In the genomic region with DNA sequence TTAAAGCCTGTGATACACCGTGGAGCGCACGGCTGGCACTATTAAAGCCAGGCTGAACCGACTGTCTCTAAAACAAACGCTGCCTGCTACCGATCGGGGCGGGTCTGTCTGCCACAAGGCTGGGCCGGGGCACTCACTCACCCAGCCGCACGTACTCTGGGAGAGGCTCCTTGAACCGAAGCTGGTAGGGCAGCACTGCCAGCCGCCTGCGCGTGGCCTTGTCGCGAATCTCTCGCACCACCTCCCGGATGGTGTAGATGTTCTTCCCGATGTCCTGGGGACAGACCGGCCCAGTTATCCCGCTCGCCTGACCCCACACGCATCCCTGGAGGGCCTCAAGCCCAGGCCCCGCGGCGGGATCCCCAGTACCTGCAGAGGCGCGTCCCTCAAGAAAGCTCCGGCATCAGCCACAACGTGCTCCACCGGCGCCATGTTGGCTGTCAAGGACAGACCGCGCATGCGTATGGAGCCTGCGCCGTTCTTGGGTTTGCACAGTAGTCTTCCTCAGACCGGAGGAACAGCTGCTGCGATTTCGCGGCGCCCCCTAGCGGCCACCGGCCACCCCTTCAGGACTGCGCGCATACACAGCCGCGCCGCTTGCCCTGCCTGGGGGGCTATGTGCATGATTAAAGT, we compare ENCODE assay signal across 8 mouse cellular contexts. TPM values are rescaled to one million over a fixed set of nuclear protein-coding genes. Genes with fewer than 3 reads are reported as not detected.
DNase-seq lines count a peak whose midpoint lies in the region; ATAC-seq and TF ChIP-seq lines count a peak whose summit lies in the region.

Nob1 (minus strand) TSS at position 455 of the 633 bp plus-strand sequence.

- H3K27ac ChIP-seq in ES-Bruce4 (ENCODE audit: insufficient read depth, low read length): no peak within 1 kb of the TSS
- H3K27ac ChIP-seq in forebrain, embryonic 14.5 days (ENCODE audit: low read depth, low read length): peak within 1 kb of the TSS; percentile 55; the same call in 1 of the 2 replicates
- peak within 1 kb of the TSS; percentile 81 for H3K27ac ChIP-seq in neural tube, embryonic 15.5 days (replicated peaks)

- TF ChIP-seq CTCF in ES-Bruce4 (IDR thresholded peaks at IDR 0.05; ENCODE audit: low read depth, low read length): peak; percentile 89

- under 1% methylated on average over 50 of the region's 50 CpGs for WGBS in forebrain, embryonic 14.5 days
- under 1% methylated on average over 50 of the region's 50 CpGs for WGBS in neural tube, embryonic 15.5 days

- peaks cover 2% of the 10 kb centered on the region for H3K4me1 ChIP-seq in ES-Bruce4 (ENCODE audit: control insufficient read depth, insufficient read depth, low read length)
- peaks cover 6% of the 10 kb centered on the region for H3K4me1 ChIP-seq in forebrain, embryonic 14.5 days (ENCODE audit: control insufficient read depth, insufficient read depth, low read length)
- H3K4me1 ChIP-seq in neural tube, embryonic 15.5 days: peaks cover 30% of the 10 kb centered on the region

- peak; percentile 65; the same call in 1 of the 2 replicates for TF ChIP-seq EP300 in ES-Bruce4 (IDR thresholded peaks at IDR 0.05; ENCODE audit: insufficient read depth, low read depth, low read length)

- H3K9me3 ChIP-seq in ES-Bruce4 (replicated peaks; ENCODE audit: control insufficient read depth, insufficient read depth, low read length, poor library complexity, severe bottlenecking): no peaks in the 10 kb centered on the region; the same call in 1 of the 2 replicates
- H3K9me3 ChIP-seq in forebrain, embryonic 14.5 days (replicated peaks; ENCODE audit: control insufficient read depth, low read length): no peaks in the 10 kb centered on the region
- no peaks in the 10 kb centered on the region for H3K9me3 ChIP-seq in neural tube, embryonic 15.5 days (replicated peaks)

- H3K4me3 ChIP-seq in ES-Bruce4 (ENCODE audit: low read depth, low read length): peak within 1 kb of the TSS; percentile 77
- peak within 1 kb of the TSS; percentile 75 for H3K4me3 ChIP-seq in forebrain, embryonic 14.5 days (ENCODE audit: low read depth, low read length)
- peak within 1 kb of the TSS; percentile 65 for H3K4me3 ChIP-seq in neural tube, embryonic 15.5 days (replicated peaks)

- H3K4me2 ChIP-seq in forebrain, embryonic 14.5 days (ENCODE audit: low read length): peak within 1 kb of the TSS; percentile 71
- peak within 1 kb of the TSS; percentile 68 for H3K4me2 ChIP-seq in neural tube, embryonic 15.5 days

- H3K9ac ChIP-seq in ES-Bruce4 (ENCODE audit: low read depth, poor library complexity, severe bottlenecking): peak within 1 kb of the TSS; percentile 83
- peak within 1 kb of the TSS; percentile 85 for H3K9ac ChIP-seq in forebrain, embryonic 14.5 days (ENCODE audit: low read length)
- peak within 1 kb of the TSS; percentile 84 for H3K9ac ChIP-seq in neural tube, embryonic 15.5 days (replicated peaks)

- intact Hi-C loops in heart, postnatal 14 days (cut with DNase I): loop anchor here (1.0 to 5.0 kb wide), 2 partner anchors 38 to 322 kb away; no protein-coding TSS in a partner anchor

- peaks cover 34% of the 10 kb centered on the region for H3K36me3 ChIP-seq in ES-Bruce4 (ENCODE audit: control insufficient read depth, insufficient read depth, low read length, poor library complexity, severe bottlenecking)
- H3K36me3 ChIP-seq in forebrain, embryonic 14.5 days (ENCODE audit: control insufficient read depth, insufficient read depth, low read length): peaks cover 28% of the 10 kb centered on the region
- H3K36me3 ChIP-seq in neural tube, embryonic 15.5 days: peaks cover 33% of the 10 kb centered on the region

- peak; percentile 99 for DNase-seq in forebrain, embryonic 14.5 days (ENCODE audit: low spot score)
- DNase-seq in heart, postnatal 14 days: peak; percentile 99
- peak; percentile 96 for DNase-seq in layer of hippocampus, adult 11-12 months (ENCODE audit: low spot score)
- peak; percentile 95 to 97 for DNase-seq in lung, adult 18-20 months
- DNase-seq in testis, postnatal 14 days (ENCODE audit: low spot score): peak; percentile 97

- ATAC-seq in cerebellum, adult (ENCODE audit: insufficient number of reproducible peaks, low FRiP score, low TSS enrichment): peak; percentile 97
- peak; percentile 100 for ATAC-seq in forebrain, embryonic 14.5 days
- peak; percentile 99 for ATAC-seq in neural tube, embryonic 15.5 days (ENCODE audit: low FRiP score)

- H3K27me3 ChIP-seq in ES-Bruce4 (ENCODE audit: control insufficient read depth, insufficient read depth, low read length, poor library complexity, severe bottlenecking): no peaks in the 10 kb centered on the region
- no peaks in the 10 kb centered on the region for H3K27me3 ChIP-seq in forebrain, embryonic 14.5 days (replicated peaks; ENCODE audit: control insufficient read depth, insufficient read depth, low read length)
- H3K27me3 ChIP-seq in neural tube, embryonic 15.5 days (replicated peaks): no peaks in the 10 kb centered on the region

- TF ChIP-seq POLR2A in ES-Bruce4 (IDR thresholded peaks at IDR 0.05; ENCODE audit: insufficient read depth, low read length): peak; percentile 74

RNA-seq across cellular contexts. Expression of gene Nob1, which starts in this region (rescaled TPM):
- polyA plus RNA-seq in ES-Bruce4 (2011; ENCODE audit: insufficient read depth, insufficient read length, low read depth, missing spikeins): 61.3 and 68.4 TPM in 2 replicates
- 43.4 and 57.2 TPM in 2 replicates for polyA plus RNA-seq in forebrain, embryonic 14.5 days (2014; fragmentation: Nextera tagmentation; extraction: Ambion mirVana)
- 10 to 100 TPM; 20.4 to 25.2 TPM for total RNA-seq in heart, postnatal 14 days (2021)
- 64.2 and 73.6 TPM in 2 replicates for polyA plus RNA-seq in neural tube, embryonic 15.5 days (2015; fragmentation: Nextera tagmentation; extraction: Ambion mirVana)
